Mouse (Mus musculus) right cerebral cortex, adult 18-20 months (tissue): ENCODE results near the gene Corin.

Experiments
- DNase-seq: peaks from one replicate; pipeline ENCODE4 v3.0.0; 2022; ENCODE audit warnings: mixed read lengths

Gene Corin

GRCm38 (mm10) chr5:72298418-72299104, 205.7 kb downstream of the Corin start:
- DNase-seq: no peak

- DNase-seq: no peak
These were observed 219.2 kb downstream of the Corin start for GRCm38 (mm10) chr5:72285077-72285476.

- DNase-seq: no peak
These were observed 221.4 kb downstream of the Corin start for GRCm38 (mm10) chr5:72282907-72283306.

GRCm38 (mm10) chr5:72269652-72270051, 234.6 kb downstream of the Corin start:
- DNase-seq: no peak

GRCm38 (mm10) chr5:72269204-72269603, 235.1 kb downstream of the Corin start:
- no peak for DNase-seq

- no peak for DNase-seq
These were observed 237.2 kb downstream of the Corin start for GRCm38 (mm10) chr5:72266955-72267535.

GRCm38 (mm10) chr5:72264195-72264751, 240.0 kb downstream of the Corin start:
- no peak for DNase-seq

- no peak for DNase-seq
These were observed 242.4 kb downstream of the Corin start for GRCm38 (mm10) chr5:72261802-72262324.

- no peak for DNase-seq
These were observed 245.0 kb downstream of the Corin start for GRCm38 (mm10) chr5:72259298-72259621.

- DNase-seq: no peak
These were observed 245.6 kb downstream of the Corin start for GRCm38 (mm10) chr5:72258409-72259297.

- no peak for DNase-seq
These were observed 247.2 kb downstream of the Corin start for GRCm38 (mm10) chr5:72257084-72257483.

- no peak for DNase-seq
These were observed 249.3 kb downstream of the Corin start for GRCm38 (mm10) chr5:72254958-72255357.

GRCm38 (mm10) chr5:72250180-72250579, 254.1 kb downstream of the Corin start:
- DNase-seq: no peak
